Mouse (Mus musculus): ENCODE results near the gene Sept9.

- TF ChIP-seq POLR2A (IDR thresholded peaks at IDR 0.05; ENCODE audit: extremely low read depth, insufficient read depth, low read length) (no peak), CTCF (IDR thresholded peaks at IDR 0.05; ENCODE audit: extremely low read depth, insufficient read depth, low read length) (no peak)
These were observed 125.6 kb downstream of the Sept9 start for GRCm38 (mm10) chr11:117325131-117325467.

All from cortical plate, adult 2 months (tissue).